Mouse (Mus musculus): ENCODE data around the gene Palld.

DNA sequence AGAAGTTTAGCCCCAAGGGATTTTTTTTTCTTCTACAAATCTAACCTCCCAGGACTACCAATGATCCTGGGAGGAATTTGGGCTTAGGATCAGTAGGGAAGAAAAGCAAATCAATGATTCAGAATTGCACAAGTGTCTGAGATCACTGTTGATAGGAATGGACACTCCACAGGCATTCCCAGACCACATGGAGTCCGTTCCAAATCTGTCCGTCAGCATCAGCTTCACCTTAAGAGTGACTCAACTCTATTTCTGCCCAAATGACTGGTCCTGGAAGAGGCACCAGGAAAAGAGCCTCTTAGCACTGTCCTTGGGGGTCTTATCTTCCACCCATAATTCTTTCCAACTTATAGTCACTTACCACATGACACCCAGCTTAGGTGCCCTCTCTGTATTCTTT lies 98.7 kb downstream of the Palld start:
- TF ChIP-seq CTCF (IDR thresholded peaks at IDR 0.05; ENCODE audit: low read depth, low read length): no peak
- no peak for TF ChIP-seq POLR2A (IDR thresholded peaks at IDR 0.05; ENCODE audit: insufficient read depth, low read length)

Data from ES-Bruce4 (cell line).